Mouse (Mus musculus) limb, embryonic 15.5 days (tissue): ENCODE results near the gene Cdk11b. TPM values are rescaled to one million over a fixed set of nuclear protein-coding genes. Genes with fewer than 3 reads are reported as not detected.

ENCODE experiments used
- polyA plus RNA-seq: library from polyadenylated mRNA; unstranded; fragments of >200 nt; fragmentation: Nextera tagmentation; extraction: Ambion mirVana; gene quantifications from 2 replicates; pipeline ENCODE4 v1.2.1, GENCODE M21; 2015

Gene Cdk11b
- polyA plus RNA-seq, 1 experiment from 2014 or later: 58.8 TPM

Other genes starting within 250 kb of the Cdk11b start
- 0.19 and 0.36 TPM in 2 replicates for gene Gabrd, start 226.7 kb upstream of the Cdk11b start, polyA plus RNA-seq
- gene Cfap74, start 215.7 kb upstream of the Cdk11b start, polyA plus RNA-seq: 3.7 and 4.9 TPM in 2 replicates
- 0.79 and 1.1 TPM in 2 replicates for gene Tmem52, start 155.7 kb upstream of the Cdk11b start, polyA plus RNA-seq
- 391 and 399 TPM in 2 replicates for gene Gnb1, start 133.5 kb upstream of the Cdk11b start, polyA plus RNA-seq
- gene Nadk, start 62.5 kb upstream of the Cdk11b start, polyA plus RNA-seq: 85.7 and 90.6 TPM in 2 replicates
- 6.8 and 7.4 TPM in 2 replicates for gene Slc35e2, start 23.4 kb upstream of the Cdk11b start, polyA plus RNA-seq
- gene Gm10563, start 20.6 kb downstream of the Cdk11b start, polyA plus RNA-seq: not detected in 2 replicates
- gene Mmp23, start 28.5 kb downstream of the Cdk11b start, polyA plus RNA-seq: 23.7 and 36.9 TPM in 2 replicates
- gene Mib2, start 44.3 kb downstream of the Cdk11b start, polyA plus RNA-seq: 30.1 and 34.3 TPM in 2 replicates
- 11.1 and 11.5 TPM in 2 replicates for gene Fndc10, start 69.5 kb downstream of the Cdk11b start, polyA plus RNA-seq
- 132 and 139 TPM in 2 replicates for gene Ssu72, start 79.9 kb downstream of the Cdk11b start, polyA plus RNA-seq
- 0.94 and 1.3 TPM in 2 replicates for gene Tmem240, start 109.9 kb downstream of the Cdk11b start, polyA plus RNA-seq
- gene Atad3a, start 136.2 kb downstream of the Cdk11b start, polyA plus RNA-seq: 84.1 and 91.5 TPM in 2 replicates
- gene Vwa1, start 149.8 kb downstream of the Cdk11b start, polyA plus RNA-seq: 17.6 and 21.3 TPM in 2 replicates
- gene Tmem88b, start 161.0 kb downstream of the Cdk11b start, polyA plus RNA-seq: 0.38 and 0.52 TPM in 2 replicates
- not detected in 2 replicates for gene Ankrd65, start 165.6 kb downstream of the Cdk11b start, polyA plus RNA-seq
- 169 and 184 TPM in 2 replicates for gene Mrpl20, start 178.0 kb downstream of the Cdk11b start, polyA plus RNA-seq
- 185 and 187 TPM in 2 replicates for gene Ccnl2, start 187.6 kb downstream of the Cdk11b start, polyA plus RNA-seq
- gene Aurkaip1, start 206.4 kb downstream of the Cdk11b start, polyA plus RNA-seq: 123 and 128 TPM in 2 replicates
- 150 and 197 TPM in 2 replicates for gene Mxra8, start 214.8 kb downstream of the Cdk11b start, polyA plus RNA-seq
- 7.1 and 10.4 TPM in 2 replicates for gene Dvl1, start 222.5 kb downstream of the Cdk11b start, polyA plus RNA-seq
- gene Tas1r3, start 238.5 kb downstream of the Cdk11b start, polyA plus RNA-seq: 0.32 and 0.42 TPM in 2 replicates
- 19.7 and 20.8 TPM in 2 replicates for gene Cptp, start 244.6 kb downstream of the Cdk11b start, polyA plus RNA-seq
- gene Ints11, start 244.7 kb downstream of the Cdk11b start, polyA plus RNA-seq: 69.5 and 72.3 TPM in 2 replicates